Mouse (Mus musculus) hindlimb bud, embryonic 11.5 days (tissue): ENCODE measurements around the gene Nanp.
A peak's percentile ranks its signal among the peaks of the same experiment; 100 is the strongest.

ENCODE experiments used
- DNase-seq: peaks from one replicate; pipeline ENCODE4 v3.0.0-alpha.2; 2012; ENCODE audit warnings: low read depth, low spot score; ENCODE audit errors: extremely low spot score

The Nanp gene

DNA sequence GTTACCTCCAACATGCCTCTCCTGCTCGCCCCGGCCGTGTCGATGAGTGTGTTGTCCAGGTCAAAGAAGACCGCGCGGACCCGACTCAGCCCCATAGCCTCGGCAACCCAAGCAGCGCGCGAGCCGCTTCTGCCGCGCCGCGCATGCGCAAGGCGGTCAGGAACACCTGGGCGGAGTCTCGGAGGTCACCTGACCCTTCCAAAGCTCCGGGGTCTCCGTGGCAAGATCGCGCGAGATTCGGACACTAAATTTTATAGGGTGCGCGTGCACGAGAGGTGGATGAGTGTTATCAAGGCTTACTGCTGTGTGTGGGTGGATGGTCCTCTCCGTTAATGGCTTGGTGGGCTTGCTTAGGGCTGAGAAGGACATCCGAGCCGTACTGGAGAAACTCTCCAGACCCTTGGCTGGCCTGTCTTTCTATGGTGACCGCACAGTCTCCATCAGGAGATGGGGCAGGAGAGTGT, at the start of gene Nanp, which contains the start of gene Ninl:
TSS of gene Nanp (minus strand) at position 167 of the 464 bp plus-strand sequence.
TSS of gene Ninl (minus strand) at position 151 of the 464 bp plus-strand sequence.
- peak; percentile 92 for DNase-seq

DNA sequence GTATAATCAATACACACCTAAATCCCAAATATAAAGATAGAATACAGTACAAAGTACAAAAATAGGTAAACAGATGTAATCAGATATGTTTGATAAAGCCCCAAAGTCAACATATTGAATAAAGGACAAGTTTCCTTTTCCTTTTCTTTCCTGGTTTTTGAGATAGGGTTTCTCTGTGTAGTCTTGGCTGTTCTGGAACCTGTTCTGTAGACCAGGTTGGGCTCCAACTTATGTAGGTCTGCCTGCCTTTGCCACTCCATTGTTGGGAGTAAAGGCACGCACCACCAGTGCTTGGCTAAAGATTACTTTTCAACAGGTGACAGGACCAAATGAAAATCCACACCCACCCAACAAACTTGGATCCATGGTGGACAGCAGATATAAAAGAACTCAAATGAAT, 17.4 kb upstream of the Nanp start:
- no peak for DNase-seq

DNA sequence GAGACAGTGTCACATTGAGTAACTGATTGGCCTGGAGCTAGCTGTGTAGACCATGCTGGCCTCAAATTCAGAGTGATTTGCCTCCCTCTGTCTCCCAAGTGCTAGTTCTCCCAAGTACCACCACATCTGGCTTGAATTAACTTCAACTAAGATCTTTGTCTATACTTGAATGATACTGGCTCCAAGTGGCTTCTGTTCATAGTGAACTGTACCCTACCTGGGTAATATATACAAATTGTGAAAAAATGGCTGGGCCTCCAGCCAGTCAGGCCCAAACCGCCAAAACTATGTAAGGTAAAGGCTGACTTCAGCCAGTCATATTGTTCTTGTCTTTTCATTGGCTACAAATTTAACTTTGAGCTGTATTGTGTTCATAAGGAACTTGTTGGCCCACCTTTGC, 1.2 kb upstream of the Nanp start:
- DNase-seq = no peak

DNA sequence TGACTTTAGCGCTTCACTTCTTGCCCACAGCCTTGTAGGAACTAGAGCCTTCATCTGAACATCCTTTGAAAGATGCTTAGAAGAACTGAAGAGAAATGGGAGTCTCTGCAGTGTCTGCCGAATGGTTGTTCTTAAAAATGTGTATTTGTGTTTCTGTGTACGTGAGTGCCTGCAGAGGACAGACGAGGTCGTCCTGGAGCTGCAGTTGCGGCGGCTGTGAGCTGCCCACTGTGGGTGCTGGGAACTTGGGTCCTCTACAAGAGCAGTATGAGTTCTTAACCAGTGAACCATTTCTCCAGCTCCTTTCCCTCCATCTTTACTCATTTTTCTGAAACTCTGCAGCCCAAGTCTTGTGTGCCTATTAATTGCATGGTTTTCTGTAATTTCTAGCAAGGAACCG, 528 bp upstream of the Nanp start:
- DNase-seq = no peak

GRCm38 (mm10) chr2:151038811-151039222, 381 bp downstream of the Nanp start:
- no peak for DNase-seq

GRCm38 (mm10) chr2:151037876-151038552, 1.2 kb downstream of the Nanp start:
- DNase-seq = no peak

GRCm38 (mm10) chr2:151037292-151037691, 1.9 kb downstream of the Nanp start:
- no peak for DNase-seq

- no peak for DNase-seq
Measured at GRCm38 (mm10) chr2:151036721-151037120, 2.5 kb downstream of the Nanp start.

DNA sequence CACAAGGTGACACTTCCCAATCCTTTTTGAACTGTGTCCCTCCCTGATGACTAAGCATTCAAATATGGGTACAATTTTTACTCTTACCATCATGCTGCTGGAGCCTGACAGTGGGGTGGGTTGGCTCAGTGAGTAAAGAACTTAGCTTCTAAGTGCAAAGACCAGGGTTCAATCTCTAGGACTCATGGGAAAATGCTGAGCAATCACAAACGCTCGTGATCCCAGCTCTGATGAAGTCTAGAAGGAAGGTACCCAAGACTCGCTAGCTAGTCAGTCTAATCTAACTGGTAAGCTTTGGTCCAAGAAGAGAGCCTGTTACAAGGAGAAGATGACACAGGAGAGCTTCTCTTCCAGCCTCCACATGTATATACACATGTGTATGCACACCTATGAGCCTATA, 4.8 kb downstream of the Nanp start:
- DNase-seq = no peak

GRCm38 (mm10) chr2:151021158-151021557, 18.0 kb downstream of the Nanp start:
- DNase-seq = no peak

GRCm38 (mm10) chr2:151015316-151015715, 23.9 kb downstream of the Nanp start:
- DNase-seq = no peak

- no peak for DNase-seq
Measured at GRCm38 (mm10) chr2:151011273-151011672, 27.9 kb downstream of the Nanp start.

- DNase-seq = no peak
Measured at GRCm38 (mm10) chr2:151009515-151010085, 29.6 kb downstream of the Nanp start.

GRCm38 (mm10) chr2:151008939-151009509, 30.2 kb downstream of the Nanp start:
- DNase-seq = no peak

GRCm38 (mm10) chr2:151008517-151008932, 30.7 kb downstream of the Nanp start:
- no peak for DNase-seq

GRCm38 (mm10) chr2:151008006-151008405, 31.2 kb downstream of the Nanp start:
- no peak for DNase-seq

DNA sequence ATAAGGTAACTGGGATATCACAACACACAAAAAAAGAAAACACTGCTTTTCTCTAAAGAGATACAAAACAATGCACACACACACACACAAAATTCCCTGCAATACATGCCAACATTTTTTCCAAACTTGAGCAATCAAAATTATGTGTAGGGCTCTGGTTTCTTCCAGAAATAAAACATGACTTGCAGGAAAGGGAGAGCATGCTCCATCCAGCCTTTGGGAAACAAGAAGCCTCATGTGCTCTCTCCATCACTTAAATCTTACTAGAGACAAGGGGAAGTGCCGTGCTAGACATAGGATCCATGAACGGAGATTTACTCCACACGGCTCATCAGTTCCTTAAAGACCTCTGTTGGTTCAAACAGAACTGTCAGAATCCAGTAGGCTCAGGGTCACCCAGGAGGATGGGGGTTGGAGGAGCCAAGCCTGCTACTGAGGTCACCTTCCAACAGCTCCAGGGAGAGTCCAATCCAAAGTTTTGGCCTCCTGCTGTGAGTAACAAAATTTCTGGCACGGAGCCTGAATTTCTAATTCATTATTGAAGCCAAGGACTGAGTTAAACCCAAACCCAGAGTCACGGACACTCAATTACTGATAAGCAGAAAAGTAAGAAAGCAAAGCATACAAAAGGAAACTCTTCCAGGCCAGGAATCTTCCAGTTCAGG, 32.8 kb downstream of the Nanp start:
- DNase-seq = no peak

GRCm38 (mm10) chr2:151004390-151004789, 34.8 kb downstream of the Nanp start:
- DNase-seq = no peak

- DNase-seq = no peak
Measured at GRCm38 (mm10) chr2:151003796-151004195, 35.4 kb downstream of the Nanp start.

DNA sequence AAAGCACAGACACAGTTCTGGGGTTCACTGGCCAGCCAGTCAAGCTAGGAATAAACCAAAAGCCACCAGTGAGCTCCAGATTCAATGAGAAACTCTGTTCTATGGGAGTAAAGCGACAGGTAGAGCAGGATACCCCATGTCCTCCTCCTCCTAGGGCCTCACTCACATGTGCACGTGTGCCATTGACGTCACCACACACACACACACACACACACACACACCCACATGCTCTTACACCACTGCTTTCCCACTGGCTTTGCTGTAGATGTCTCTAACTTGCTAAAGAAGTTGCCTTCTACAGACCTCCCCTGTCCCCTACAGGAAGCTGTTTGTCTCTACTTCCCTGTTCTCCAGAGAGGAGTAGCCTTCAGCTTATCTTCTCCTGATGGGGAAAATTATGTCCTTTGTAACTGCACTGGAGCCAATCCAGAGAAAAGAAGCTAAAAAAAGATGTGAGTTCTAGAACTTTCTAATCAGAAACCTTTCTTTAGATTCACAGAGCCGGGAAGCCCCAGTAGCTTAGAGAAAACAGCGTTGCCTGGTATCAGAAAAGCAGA, 37.5 kb downstream of the Nanp start:
- DNase-seq = no peak

- DNase-seq = no peak
Measured at GRCm38 (mm10) chr2:151000402-151001178, 38.6 kb downstream of the Nanp start.
